Mouse (Mus musculus): ENCODE data around the gene Arrb1. TPM values are rescaled to one million over a fixed set of nuclear protein-coding genes. Genes with fewer than 3 reads are reported as not detected.

The Arrb1 gene
- polyA plus RNA-seq, 1 experiment from 2014 or later, result 3.3 TPM

GRCm38 (mm10) chr7:99510087-99510501 is 25.2 kb upstream of the Arrb1 start:
- no peak overlapping the region for H3K4me2 ChIP-seq (ENCODE audit: low read depth, severe bottlenecking)
- DNase-seq (ENCODE audit: low spot score), result no peak
- H3K27ac ChIP-seq (replicated peaks; ENCODE audit: low read depth, low read length), result no peak overlapping the region
- no peak overlapping the region for H3K4me3 ChIP-seq (ENCODE audit: low read depth, low read length)
- H3K36me3 ChIP-seq (ENCODE audit: control insufficient read depth, insufficient read depth, low read length), result no peaks in the 10 kb centered on the region
- 14% methylated on average over 8 of the region's 8 CpGs for WGBS
- H3K9ac ChIP-seq (ENCODE audit: low read length), result no peak overlapping the region
- H3K9me3 ChIP-seq (ENCODE audit: control insufficient read depth, low read length), result no peaks in the 10 kb centered on the region
- H3K4me1 ChIP-seq (ENCODE audit: control insufficient read depth, insufficient read depth, low read length), result no peaks in the 10 kb centered on the region
- no peak for ATAC-seq (ENCODE audit: insufficient number of reproducible peaks, low FRiP score, low TSS enrichment, low read depth)
- no peaks in the 10 kb centered on the region for H3K27me3 ChIP-seq (ENCODE audit: control insufficient read depth, insufficient read depth, low read length)

DNA sequence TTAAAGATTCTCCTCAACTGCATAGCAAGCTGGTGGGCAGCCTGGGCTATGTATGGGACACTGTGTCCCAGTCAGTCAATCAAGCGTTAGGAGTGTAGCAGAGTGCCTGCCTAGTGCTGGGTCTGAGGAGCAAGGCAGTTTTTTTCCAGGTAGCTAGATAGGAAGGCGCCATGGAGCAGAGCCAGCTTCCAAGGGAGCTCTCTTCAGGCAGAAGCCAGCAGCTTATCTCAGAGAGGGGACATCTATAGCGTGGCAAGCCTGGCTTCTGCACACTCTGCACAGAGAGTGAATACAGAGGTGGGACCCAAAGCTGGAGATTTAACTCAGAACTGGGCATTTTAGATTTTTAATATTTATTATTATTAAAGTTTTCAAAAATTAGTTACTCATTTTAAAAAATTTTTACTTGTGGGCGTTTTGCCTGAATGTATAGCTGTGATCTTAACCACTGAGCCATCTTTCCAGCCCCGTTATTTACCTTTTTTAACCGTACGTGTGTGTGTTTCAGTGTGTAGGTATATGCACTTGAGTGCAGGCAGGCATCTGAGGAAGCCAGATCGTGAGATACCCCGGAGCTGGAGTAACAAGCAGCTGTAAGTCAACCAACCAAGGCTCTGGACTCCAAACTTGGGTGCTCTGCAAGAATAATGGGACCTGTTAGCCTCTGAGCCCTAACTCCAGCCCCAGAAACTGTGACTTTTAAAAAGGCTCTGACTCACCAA is 19.0 kb upstream of the Arrb1 start:
- ATAC-seq (ENCODE audit: insufficient number of reproducible peaks, low FRiP score, low TSS enrichment, low read depth) (no peak), DNase-seq (ENCODE audit: low spot score) (no peak)
- no peak overlapping the region for H3K9ac ChIP-seq (ENCODE audit: low read length)
- H3K9me3 ChIP-seq (ENCODE audit: control insufficient read depth, low read length), result no peaks in the 10 kb centered on the region
- 83% methylated on average over 9 of the region's 9 CpGs for WGBS
- no peaks in the 10 kb centered on the region for H3K36me3 ChIP-seq (ENCODE audit: control insufficient read depth, insufficient read depth, low read length)
- H3K4me1 ChIP-seq (ENCODE audit: control insufficient read depth, insufficient read depth, low read length), result no peaks in the 10 kb centered on the region
- H3K27ac ChIP-seq (replicated peaks; ENCODE audit: low read depth, low read length), result no peak overlapping the region
- H3K27me3 ChIP-seq (ENCODE audit: control insufficient read depth, insufficient read depth, low read length), result no peaks in the 10 kb centered on the region
- no peak overlapping the region for H3K4me3 ChIP-seq (ENCODE audit: low read depth, low read length)
- no peak overlapping the region for H3K4me2 ChIP-seq (ENCODE audit: low read depth, severe bottlenecking)

DNA sequence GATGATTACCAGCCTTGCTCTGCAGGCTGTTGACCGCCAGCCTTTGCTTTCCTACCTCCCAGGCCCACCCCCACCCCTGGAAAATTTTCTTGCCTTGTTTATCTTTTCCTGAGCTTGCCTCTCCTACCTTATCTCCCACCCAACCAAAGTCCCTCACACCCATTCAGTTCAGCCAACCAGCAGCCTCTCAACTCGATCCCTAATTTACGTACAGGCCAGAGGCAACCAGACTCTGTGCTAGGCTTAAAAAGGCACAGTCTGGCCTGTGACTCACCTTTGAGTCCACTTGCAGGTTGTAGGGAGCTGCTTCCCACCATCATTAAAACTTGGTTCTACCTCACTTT is 18.5 kb upstream of the Arrb1 start:
- no peaks in the 10 kb centered on the region for H3K36me3 ChIP-seq (ENCODE audit: control insufficient read depth, insufficient read depth, low read length)
- WGBS, result 86% methylated on average over 3 of the region's 3 CpGs
- no peaks in the 10 kb centered on the region for H3K27me3 ChIP-seq (ENCODE audit: control insufficient read depth, insufficient read depth, low read length)
- no peaks in the 10 kb centered on the region for H3K4me1 ChIP-seq (ENCODE audit: control insufficient read depth, insufficient read depth, low read length)
- no peak overlapping the region for H3K4me2 ChIP-seq (ENCODE audit: low read depth, severe bottlenecking)
- no peak overlapping the region for H3K4me3 ChIP-seq (ENCODE audit: low read depth, low read length)
- no peak overlapping the region for H3K27ac ChIP-seq (replicated peaks; ENCODE audit: low read depth, low read length)
- H3K9ac ChIP-seq (ENCODE audit: low read length), result no peak overlapping the region
- no peaks in the 10 kb centered on the region for H3K9me3 ChIP-seq (ENCODE audit: control insufficient read depth, low read length)
- no peak for ATAC-seq (ENCODE audit: insufficient number of reproducible peaks, low FRiP score, low TSS enrichment, low read depth)
- DNase-seq (ENCODE audit: low spot score), result no peak

- H3K27me3 ChIP-seq (ENCODE audit: control insufficient read depth, insufficient read depth, low read length), result no peaks in the 10 kb centered on the region
- H3K27ac ChIP-seq (replicated peaks; ENCODE audit: low read depth, low read length), result no peak overlapping the region
- H3K4me3 ChIP-seq (ENCODE audit: low read depth, low read length), result no peak overlapping the region
- no peaks in the 10 kb centered on the region for H3K36me3 ChIP-seq (ENCODE audit: control insufficient read depth, insufficient read depth, low read length)
- no peaks in the 10 kb centered on the region for H3K9me3 ChIP-seq (ENCODE audit: control insufficient read depth, low read length)
- H3K4me2 ChIP-seq (ENCODE audit: low read depth, severe bottlenecking), result no peak overlapping the region
- no peaks in the 10 kb centered on the region for H3K4me1 ChIP-seq (ENCODE audit: control insufficient read depth, insufficient read depth, low read length)
- DNase-seq (ENCODE audit: low spot score) (no peak), ATAC-seq (ENCODE audit: insufficient number of reproducible peaks, low FRiP score, low TSS enrichment, low read depth) (no peak)
- H3K9ac ChIP-seq (ENCODE audit: low read length), result no peak overlapping the region
- 65% methylated on average over 4 of the region's 4 CpGs for WGBS
Measured at GRCm38 (mm10) chr7:99518954-99519644, 16.2 kb upstream of the Arrb1 start.

DNA sequence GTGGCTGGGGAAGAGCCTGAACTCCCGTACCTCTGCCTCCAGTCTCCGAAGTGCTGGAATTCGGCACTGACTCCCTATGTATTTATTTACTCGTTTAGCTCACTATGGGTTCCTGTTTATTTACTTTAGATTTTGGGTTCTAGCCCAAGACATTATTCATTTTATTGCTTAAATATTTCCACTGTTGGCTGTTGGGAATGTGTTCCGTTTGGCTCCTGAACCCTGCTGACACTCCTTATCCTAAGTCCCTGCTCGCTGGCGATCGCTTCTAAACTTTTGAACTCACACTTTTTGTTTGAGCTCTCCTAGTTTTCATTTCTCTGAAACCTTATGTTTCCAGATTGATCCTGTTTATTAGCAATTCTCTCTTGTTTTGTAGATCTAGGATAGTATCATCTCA is 12.1 kb upstream of the Arrb1 start:
- H3K36me3 ChIP-seq (ENCODE audit: control insufficient read depth, insufficient read depth, low read length), result no peaks in the 10 kb centered on the region
- no peak overlapping the region for H3K4me2 ChIP-seq (ENCODE audit: low read depth, severe bottlenecking)
- no peak for ATAC-seq (ENCODE audit: insufficient number of reproducible peaks, low FRiP score, low TSS enrichment, low read depth)
- H3K4me3 ChIP-seq (ENCODE audit: low read depth, low read length), result no peak overlapping the region
- H3K4me1 ChIP-seq (ENCODE audit: control insufficient read depth, insufficient read depth, low read length), result no peaks in the 10 kb centered on the region
- no peak for DNase-seq (ENCODE audit: low spot score)
- WGBS, result 81% methylated on average over 8 of the region's 8 CpGs
- H3K27me3 ChIP-seq (ENCODE audit: control insufficient read depth, insufficient read depth, low read length), result no peaks in the 10 kb centered on the region
- H3K27ac ChIP-seq (replicated peaks; ENCODE audit: low read depth, low read length), result no peak overlapping the region
- no peak overlapping the region for H3K9ac ChIP-seq (ENCODE audit: low read length)
- no peaks in the 10 kb centered on the region for H3K9me3 ChIP-seq (ENCODE audit: control insufficient read depth, low read length)

DNA sequence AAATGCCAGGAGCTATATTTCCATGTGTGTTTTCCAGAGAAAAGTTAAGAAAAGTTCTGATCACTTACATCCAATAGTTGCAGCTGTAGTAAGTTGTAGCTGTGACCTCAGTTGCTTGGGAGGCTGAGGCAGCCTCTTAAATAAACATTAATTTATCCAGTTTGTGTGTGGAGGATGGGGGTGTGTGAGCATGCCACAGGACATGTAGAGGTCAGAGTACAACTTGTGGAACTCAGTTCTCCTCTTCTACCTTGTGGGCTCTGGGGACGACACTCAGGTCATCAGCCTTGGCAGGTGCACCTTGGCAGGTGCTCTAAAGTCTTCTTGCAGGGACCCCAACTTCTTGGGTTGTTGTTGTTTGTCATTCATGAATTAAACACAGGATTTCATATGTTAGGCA is 11.4 kb upstream of the Arrb1 start:
- Histone ChIP-seq H3K27me3 (ENCODE audit: control insufficient read depth, insufficient read depth, low read length) (no peaks in the 10 kb centered on the region), H3K4me2 (ENCODE audit: low read depth, severe bottlenecking) (no peak overlapping the region), H3K9ac (ENCODE audit: low read length) (no peak overlapping the region), H3K9me3 (ENCODE audit: control insufficient read depth, low read length) (no peaks in the 10 kb centered on the region), H3K4me1 (ENCODE audit: control insufficient read depth, insufficient read depth, low read length) (no peaks in the 10 kb centered on the region), H3K36me3 (ENCODE audit: control insufficient read depth, insufficient read depth, low read length) (no peaks in the 10 kb centered on the region), H3K4me3 (ENCODE audit: low read depth, low read length) (no peak overlapping the region), H3K27ac (replicated peaks; ENCODE audit: low read depth, low read length) (no peak overlapping the region)
- ATAC-seq (ENCODE audit: insufficient number of reproducible peaks, low FRiP score, low TSS enrichment, low read depth), result no peak
- 95% methylated on average over 1 of the region's 1 CpGs for WGBS
- DNase-seq (ENCODE audit: low spot score), result no peak

- no peak overlapping the region for H3K27ac ChIP-seq (replicated peaks; ENCODE audit: low read depth, low read length)
- WGBS, result 55% methylated on average over 2 of the region's 2 CpGs
- H3K36me3 ChIP-seq (ENCODE audit: control insufficient read depth, insufficient read depth, low read length), result no peaks in the 10 kb centered on the region
- H3K4me2 ChIP-seq (ENCODE audit: low read depth, severe bottlenecking), result no peak overlapping the region
- ATAC-seq (ENCODE audit: insufficient number of reproducible peaks, low FRiP score, low TSS enrichment, low read depth) (no peak), DNase-seq (ENCODE audit: low spot score) (no peak)
- H3K4me1 ChIP-seq (ENCODE audit: control insufficient read depth, insufficient read depth, low read length), result no peaks in the 10 kb centered on the region
- H3K9ac ChIP-seq (ENCODE audit: low read length), result no peak overlapping the region
- H3K4me3 ChIP-seq (ENCODE audit: low read depth, low read length), result no peak overlapping the region
- no peaks in the 10 kb centered on the region for H3K9me3 ChIP-seq (ENCODE audit: control insufficient read depth, low read length)
- no peaks in the 10 kb centered on the region for H3K27me3 ChIP-seq (ENCODE audit: control insufficient read depth, insufficient read depth, low read length)
Measured at GRCm38 (mm10) chr7:99528547-99528946, 6.7 kb upstream of the Arrb1 start.

GRCm38 (mm10) chr7:99529410-99529809 is 5.9 kb upstream of the Arrb1 start:
- no peak overlapping the region for H3K27ac ChIP-seq (replicated peaks; ENCODE audit: low read depth, low read length)

More at GRCm38 (mm10) chr7:99529410-99529809, 5.9 kb upstream of the Arrb1 start:
- H3K4me1 ChIP-seq (ENCODE audit: control insufficient read depth, insufficient read depth, low read length), result no peaks in the 10 kb centered on the region
- H3K4me2 ChIP-seq (ENCODE audit: low read depth, severe bottlenecking), result no peak overlapping the region
- DNase-seq (ENCODE audit: low spot score) (no peak), ATAC-seq (ENCODE audit: insufficient number of reproducible peaks, low FRiP score, low TSS enrichment, low read depth) (no peak)
- no peaks in the 10 kb centered on the region for H3K36me3 ChIP-seq (ENCODE audit: control insufficient read depth, insufficient read depth, low read length)
- H3K9ac ChIP-seq (ENCODE audit: low read length), result no peak overlapping the region
- no peaks in the 10 kb centered on the region for H3K27me3 ChIP-seq (ENCODE audit: control insufficient read depth, insufficient read depth, low read length)
- WGBS, result 47% methylated on average over 5 of the region's 5 CpGs
- H3K9me3 ChIP-seq (ENCODE audit: control insufficient read depth, low read length), result no peaks in the 10 kb centered on the region
- no peak overlapping the region for H3K4me3 ChIP-seq (ENCODE audit: low read depth, low read length)
